In genomic region chr7:66116906-66117482, GRCm38 (mm10) we compare ENCODE assay signal across 20 mouse cellular contexts. TPM values are rescaled to one million over a fixed set of nuclear protein-coding genes. Genes with fewer than 3 reads are reported as not detected.
DNase-seq lines count a peak whose midpoint lies in the region; ATAC-seq and TF ChIP-seq lines count a peak whose summit lies in the region.
"Had no signal": no experiment of that assay in that cellular context is flagged by ENCODE, and none has a peak within 500 bp of the region (broad histone marks: within the 10 kb centered on the region; RNA-seq: fewer than 3 reads in every experiment).

No protein-coding gene starts in this region.

- H3K9ac ChIP-seq in intestine, embryonic 15.5 days, result no peak overlapping the region
- H3K9ac ChIP-seq in intestine, embryonic 16.5 days (ENCODE audit: low read depth, low read length), result no peak overlapping the region
- no peak overlapping the region for H3K9ac ChIP-seq in lung, postnatal 0 days (replicated peaks; ENCODE audit: low read depth)
- H3K9ac ChIP-seq: heart, embryonic 15.5 days; hindbrain, embryonic 13.5 days; neural tube, embryonic 13.5 days; stomach, embryonic 15.5 days had no signal

- no peaks in the 10 kb centered on the region for H3K9me3 ChIP-seq in intestine, embryonic 15.5 days
- H3K9me3 ChIP-seq in intestine, embryonic 16.5 days (ENCODE audit: control insufficient read depth, low read length), result no peaks in the 10 kb centered on the region
- no peaks in the 10 kb centered on the region for H3K9me3 ChIP-seq in lung, postnatal 0 days (ENCODE audit: low read length)
- H3K9me3 ChIP-seq: embryonic facial prominence, embryonic 13.5 days; forebrain, embryonic 10.5 days; heart, embryonic 15.5 days; hindbrain, embryonic 13.5 days; neural tube, embryonic 13.5 days; stomach, embryonic 15.5 days had no signal

- intact Hi-C loops in gastrocnemius, adult 2 months (cut with DNase I), result no loop called here

- DNase-seq in thymus, postnatal 4 days, result peak; percentile 35
- no peak for DNase-seq in thymus, postnatal 10 days (ENCODE audit: low spot score in 2 of 2)
- DNase-seq in lung, postnatal 0 days (ENCODE audit: low spot score), result peak; percentile 87
- DNase-seq in gastrocnemius, adult 2 months, result no peak
- no peak for DNase-seq in adipocyte (ENCODE audit: low spot score)
- no peak for DNase-seq in ovary, postnatal 36 days (ENCODE audit: low spot score)
- DNase-seq: adrenal gland, postnatal 10 days; cerebellum, adult 2 months; gastrocnemius, postnatal 14 days; kidney, adult 18-20 months; layer of hippocampus, postnatal 36 days; retina, postnatal 1 day had no signal

- H3K36me3 ChIP-seq in intestine, embryonic 15.5 days, result no peaks in the 10 kb centered on the region
- H3K36me3 ChIP-seq in intestine, embryonic 16.5 days (ENCODE audit: control insufficient read depth, insufficient read depth, low read length), result no peaks in the 10 kb centered on the region
- H3K36me3 ChIP-seq in lung, postnatal 0 days (ENCODE audit: insufficient read depth, low read length), result no peaks in the 10 kb centered on the region
- H3K36me3 ChIP-seq: heart, embryonic 15.5 days; neural tube, embryonic 13.5 days; stomach, embryonic 15.5 days had no signal

- 0 out of 2 replicates have a peak, but pooled peaks have one; percentile 47 for ATAC-seq in intestine, embryonic 15.5 days
- no peak for ATAC-seq in intestine, embryonic 16.5 days
- peak; percentile 93 for ATAC-seq in lung, postnatal 0 days

- no peak for TF ChIP-seq CTCF in lung, postnatal 0 days (IDR thresholded peaks at IDR 0.05)
- TF ChIP-seq CTCF in gastrocnemius, adult 2 months (IDR thresholded peaks at IDR 0.05), result no peak

- no peak overlapping the region for H3K4me3 ChIP-seq in intestine, embryonic 15.5 days (replicated peaks)
- no peak overlapping the region for H3K4me3 ChIP-seq in intestine, embryonic 16.5 days (ENCODE audit: low read length)
- H3K4me3 ChIP-seq in lung, postnatal 0 days (ENCODE audit: low read depth, low read length), result no peak overlapping the region
- H3K4me3 ChIP-seq in gastrocnemius, adult 2 months, result no peak overlapping the region
- H3K4me3 ChIP-seq: embryonic facial prominence, embryonic 13.5 days; forebrain, embryonic 10.5 days; heart, embryonic 15.5 days; hindbrain, embryonic 13.5 days; neural tube, embryonic 13.5 days; stomach, embryonic 15.5 days had no signal

- H3K4me1 ChIP-seq in intestine, embryonic 15.5 days (replicated peaks), result peaks cover 17% of the 10 kb centered on the region
- peaks cover 12% of the 10 kb centered on the region for H3K4me1 ChIP-seq in intestine, embryonic 16.5 days (ENCODE audit: control insufficient read depth, insufficient read depth, low read length)
- H3K4me1 ChIP-seq in lung, postnatal 0 days (ENCODE audit: insufficient read depth, low read depth, low read length), result peaks cover 5% of the 10 kb centered on the region; the same call in 1 of the 2 replicates

- 62% methylated on average over 8 of the region's 8 CpGs for WGBS in intestine, embryonic 15.5 days
- 60% methylated on average over 8 of the region's 8 CpGs for WGBS in intestine, embryonic 16.5 days
- 50% methylated on average over 8 of the region's 8 CpGs for WGBS in lung, postnatal 0 days

- no peak overlapping the region for H3K4me2 ChIP-seq in intestine, embryonic 15.5 days (replicated peaks)
- no peak overlapping the region for H3K4me2 ChIP-seq in intestine, embryonic 16.5 days (ENCODE audit: low read depth, low read length)
- no peak overlapping the region for H3K4me2 ChIP-seq in lung, postnatal 0 days (replicated peaks; ENCODE audit: low read depth, low read length)
- H3K4me2 ChIP-seq: embryonic facial prominence, embryonic 13.5 days; heart, embryonic 15.5 days; hindbrain, embryonic 13.5 days; neural tube, embryonic 13.5 days; stomach, embryonic 15.5 days had no signal

- H3K27me3 ChIP-seq in intestine, embryonic 15.5 days (replicated peaks), result no peaks in the 10 kb centered on the region
- H3K27me3 ChIP-seq in intestine, embryonic 16.5 days (replicated peaks; ENCODE audit: control insufficient read depth, insufficient read depth, low read length), result no peaks in the 10 kb centered on the region
- no peaks in the 10 kb centered on the region for H3K27me3 ChIP-seq in lung, postnatal 0 days (replicated peaks; ENCODE audit: insufficient read depth, low read length)
- H3K27me3 ChIP-seq: embryonic facial prominence, embryonic 13.5 days; heart, embryonic 15.5 days; hindbrain, embryonic 13.5 days; neural tube, embryonic 13.5 days; stomach, embryonic 15.5 days had no signal

- peak; percentile 61; the same call in 1 of the 2 replicates for TF ChIP-seq EP300 in lung, postnatal 0 days (IDR thresholded peaks at IDR 0.05)

- no peak overlapping the region for H3K27ac ChIP-seq in intestine, embryonic 15.5 days
- no peak overlapping the region for H3K27ac ChIP-seq in intestine, embryonic 16.5 days (ENCODE audit: low read length)
- 0 out of 2 replicates have a peak overlapping the region, but pooled peaks have one; percentile 3 for H3K27ac ChIP-seq in lung, postnatal 0 days (ENCODE audit: low read length)
- no peak overlapping the region for H3K27ac ChIP-seq in gastrocnemius, adult 2 months
- H3K27ac ChIP-seq: embryonic facial prominence, embryonic 13.5 days; forebrain, embryonic 10.5 days; heart, embryonic 15.5 days; hindbrain, embryonic 13.5 days; neural tube, embryonic 13.5 days; stomach, embryonic 15.5 days had no signal

RNA-seq across cellular contexts. Expression of gene Chsy1, which starts 7.7 kb away (rescaled TPM):
- polyA plus RNA-seq in intestine, embryonic 15.5 days (2015; fragmentation: Nextera tagmentation; extraction: Ambion mirVana), result 10.2 and 11.1 TPM in 2 replicates
- 6.3 and 7.0 TPM in 2 replicates for polyA plus RNA-seq in intestine, embryonic 16.5 days (2015; fragmentation: Nextera tagmentation; extraction: Ambion mirVana)
- 22.5 and 23.7 TPM in 2 replicates for polyA plus RNA-seq in lung, postnatal 0 days (2015; fragmentation: Nextera tagmentation; extraction: Ambion mirVana)
- 1 to 10 TPM; 4.1 to 4.2 TPM for total RNA-seq in gastrocnemius, adult 2 months (2021)

RNA-seq across cellular contexts. Expression of gene Selenos, which starts 37.5 kb away (rescaled TPM):
- 107 and 114 TPM in 2 replicates for polyA plus RNA-seq in intestine, embryonic 15.5 days (2015; fragmentation: Nextera tagmentation; extraction: Ambion mirVana)
- polyA plus RNA-seq in intestine, embryonic 16.5 days (2015; fragmentation: Nextera tagmentation; extraction: Ambion mirVana), result 129 and 138 TPM in 2 replicates
- polyA plus RNA-seq in lung, postnatal 0 days (2015; fragmentation: Nextera tagmentation; extraction: Ambion mirVana), result 164 and 167 TPM in 2 replicates
- 10 to 100 TPM; 26.5 to 35.1 TPM for total RNA-seq in gastrocnemius, adult 2 months (2021)

RNA-seq across cellular contexts. Expression of gene Snrpa1, which starts 58.2 kb away (rescaled TPM):
- 165 and 179 TPM in 2 replicates for polyA plus RNA-seq in intestine, embryonic 15.5 days (2015; fragmentation: Nextera tagmentation; extraction: Ambion mirVana)
- 137 and 156 TPM in 2 replicates for polyA plus RNA-seq in intestine, embryonic 16.5 days (2015; fragmentation: Nextera tagmentation; extraction: Ambion mirVana)
- 58.0 and 59.1 TPM in 2 replicates for polyA plus RNA-seq in lung, postnatal 0 days (2015; fragmentation: Nextera tagmentation; extraction: Ambion mirVana)
- 10 to 100 TPM; 15.2 to 22.4 TPM for total RNA-seq in gastrocnemius, adult 2 months (2021)

Comparison
In these comparisons a context has a peak if more than half of its experiments do, and no peak if none do; other contexts are left out.
1. DNase-seq: peak in thymus, postnatal 4 days (single experiment) and lung, postnatal 0 days (single experiment); none in thymus, postnatal 10 days (0 of 2), gastrocnemius, adult 2 months (single experiment), adipocyte (single experiment) and ovary, postnatal 36 days (single experiment).